Mouse (Mus musculus) B cell, adult 2 months (primary cell): Measurements from ENCODE around the gene Usp5.

Experiments used
- DNase-seq, 2 experiments: peaks; one replicate each; pipeline ENCODE4 v3.0.0; 2022

Usp5 gene

GRCm38 (mm10) chr6:124828868-124829798 is at the start of gene Usp5, which contains the start of gene Cdca3:
TSS of gene Usp5 (minus strand) at chr6:124829484.
TSS of gene Cdca3 (plus strand) at chr6:124829547.
- peak; percentile 96 for DNase-seq

- DNase-seq: no peak
Observed at GRCm38 (mm10) chr6:124874348-124874747, 45.1 kb upstream of the Usp5 start.

- no peak for DNase-seq
Observed at GRCm38 (mm10) chr6:124866560-124866959, 37.3 kb upstream of the Usp5 start.

GRCm38 (mm10) chr6:124865766-124866362 is 36.6 kb upstream of the Usp5 start:
- DNase-seq: no peak

GRCm38 (mm10) chr6:124863658-124864298 is 34.5 kb upstream of the Usp5 start, which contains the start of gene Gpr162:
TSS of gene Gpr162 (minus strand) at chr6:124863983.
- peak; percentile 42 to 45 for DNase-seq

- DNase-seq: no peak
Observed at GRCm38 (mm10) chr6:124863125-124863657, 33.9 kb upstream of the Usp5 start.

GRCm38 (mm10) chr6:124862406-124863124 is 33.3 kb upstream of the Usp5 start:
- no peak for DNase-seq

- DNase-seq: no peak
Observed at GRCm38 (mm10) chr6:124861802-124862201, 32.5 kb upstream of the Usp5 start.

GRCm38 (mm10) chr6:124861266-124861665 is 32.0 kb upstream of the Usp5 start:
- DNase-seq: no peak

GRCm38 (mm10) chr6:124860511-124860910 is 31.2 kb upstream of the Usp5 start:
- no peak for DNase-seq

- peak; percentile 91 to 92 for DNase-seq
Observed at GRCm38 (mm10) chr6:124859725-124860124, 30.4 kb upstream of the Usp5 start.

GRCm38 (mm10) chr6:124858561-124859318 is 29.5 kb upstream of the Usp5 start:
- DNase-seq: no peak

- no peak for DNase-seq
Observed at GRCm38 (mm10) chr6:124857840-124858530, 28.7 kb upstream of the Usp5 start.

- DNase-seq: peak; percentile 80 to 83
Observed at GRCm38 (mm10) chr6:124856916-124857839, 27.9 kb upstream of the Usp5 start, which contains the start of gene P3h3. TSS of gene P3h3 (minus strand) at chr6:124857752.

GRCm38 (mm10) chr6:124856321-124856720 is 27.0 kb upstream of the Usp5 start:
- DNase-seq: no peak

GRCm38 (mm10) chr6:124854647-124855046 is 25.4 kb upstream of the Usp5 start:
- no peak for DNase-seq

- DNase-seq: no peak
Observed at GRCm38 (mm10) chr6:124850535-124850934, 21.3 kb upstream of the Usp5 start.

GRCm38 (mm10) chr6:124847305-124847704 is 18.0 kb upstream of the Usp5 start:
- peak; percentile 97 for DNase-seq

- no peak for DNase-seq
Observed at GRCm38 (mm10) chr6:124840241-124841167, 11.2 kb upstream of the Usp5 start, which contains the start of gene Gnb3. TSS of gene Gnb3 (minus strand) at chr6:124840275.
